Mouse (Mus musculus): Measurements from ENCODE around the gene Ppp2r1b. TPM values are rescaled to one million over a fixed set of nuclear protein-coding genes. Genes with fewer than 3 reads are reported as not detected.
"Not testable (repeated sequence)": the region's sequence is repeated elsewhere in the genome, so short reads cannot be mapped to it uniquely, and the experiment has no call there.

The Ppp2r1b gene
- total RNA-seq (2021) (10 to 100 TPM; 38.4 to 44.4 TPM), polyA plus RNA-seq (2012; rRNA removed) (6.4 and 8.2 TPM in 2 replicates)
- long read RNA-seq, transcript Ppp2r1b-202 (15 exons, 3,430 nt): major isoform, 40 of 43 reads
- long read RNA-seq, partial matches to known transcripts: 1 of 43 reads
- long read RNA-seq, other reads (novel, unspliced or antisense): 2 of 43 reads

DNA sequence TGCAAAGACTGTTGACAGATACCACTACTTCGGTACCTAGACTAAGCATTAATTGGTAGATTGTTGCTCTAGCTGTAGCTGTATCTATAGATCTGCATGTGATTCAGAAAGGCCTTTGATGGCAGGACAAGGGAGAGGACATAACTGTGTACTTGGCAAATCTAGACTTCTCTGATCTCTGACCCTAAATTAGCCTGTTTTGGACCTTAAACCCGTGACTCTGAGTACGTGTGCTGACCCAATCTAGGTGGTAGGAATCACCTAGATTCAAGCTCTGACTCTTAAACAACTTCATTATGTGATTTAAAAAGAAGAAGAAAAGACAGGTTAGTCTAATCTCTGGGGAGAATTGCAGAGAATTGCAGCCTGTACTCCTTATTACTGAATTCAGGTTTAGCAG, at the start of gene Ppp2r1b:
TSS of gene Ppp2r1b (plus strand) at position 221 of the 400 bp plus-strand sequence.
- no peak for DNase-seq

DNA sequence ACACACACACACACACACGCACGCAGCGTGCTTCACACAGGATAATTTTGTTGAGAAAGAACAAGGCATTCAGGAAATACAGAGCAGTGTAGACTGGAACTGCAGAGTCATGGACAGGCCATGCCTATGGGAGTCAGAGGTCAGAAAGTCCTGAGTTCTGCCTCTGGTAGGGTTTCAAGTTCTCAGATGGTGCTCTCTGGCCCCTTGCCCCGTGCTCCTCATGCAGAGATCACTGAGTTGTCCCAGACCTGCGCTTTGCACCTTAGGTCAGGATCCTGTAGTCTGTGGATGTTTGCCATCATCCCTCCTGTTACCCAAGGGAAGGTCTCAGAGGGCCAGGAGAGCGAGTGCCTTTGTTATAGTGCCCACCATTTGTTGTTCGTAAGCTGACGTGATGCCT, 48.3 kb upstream of the Ppp2r1b start:
- no peak for DNase-seq

DNA sequence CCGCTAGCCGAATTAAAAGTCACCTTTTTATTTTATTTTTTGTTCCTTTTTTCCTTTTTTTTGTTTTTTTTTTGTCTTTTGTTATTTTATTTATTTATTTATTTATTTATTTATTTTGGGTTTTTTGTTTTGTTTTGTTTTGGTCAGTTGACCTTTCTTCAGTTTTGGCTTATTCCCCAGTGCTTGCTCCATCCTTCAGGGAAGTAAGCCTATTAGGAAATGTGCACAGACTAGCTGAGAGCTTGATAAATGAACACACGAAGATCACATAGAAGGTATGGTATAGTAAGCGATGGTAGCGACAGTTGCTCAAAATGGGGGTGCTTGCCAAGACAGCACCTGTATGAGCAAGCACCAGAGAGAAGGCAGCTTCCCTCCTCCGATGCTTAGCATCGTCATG, 47.5 kb upstream of the Ppp2r1b start:
- DNase-seq: no peak

DNA sequence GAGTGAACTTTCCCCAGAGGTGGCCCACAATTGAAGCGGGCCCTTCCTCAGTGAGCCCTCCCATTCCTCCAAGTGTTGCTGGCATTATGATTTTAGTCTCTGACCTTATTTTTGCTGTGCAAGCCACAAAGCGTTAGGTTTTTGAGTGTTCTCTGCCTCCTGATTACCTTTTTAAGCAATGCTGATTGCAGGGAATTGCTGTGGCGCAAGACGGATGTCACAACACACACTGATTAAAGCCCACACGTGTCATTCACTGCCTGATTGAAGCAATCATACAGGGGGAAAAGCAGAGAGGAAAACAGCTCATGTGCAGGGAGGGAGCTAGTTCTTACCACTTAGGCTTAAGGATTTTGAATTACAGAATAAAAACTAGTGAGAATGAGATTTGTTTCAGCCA, 46.7 kb upstream of the Ppp2r1b start:
- peak; percentile 69 for DNase-seq

DNA sequence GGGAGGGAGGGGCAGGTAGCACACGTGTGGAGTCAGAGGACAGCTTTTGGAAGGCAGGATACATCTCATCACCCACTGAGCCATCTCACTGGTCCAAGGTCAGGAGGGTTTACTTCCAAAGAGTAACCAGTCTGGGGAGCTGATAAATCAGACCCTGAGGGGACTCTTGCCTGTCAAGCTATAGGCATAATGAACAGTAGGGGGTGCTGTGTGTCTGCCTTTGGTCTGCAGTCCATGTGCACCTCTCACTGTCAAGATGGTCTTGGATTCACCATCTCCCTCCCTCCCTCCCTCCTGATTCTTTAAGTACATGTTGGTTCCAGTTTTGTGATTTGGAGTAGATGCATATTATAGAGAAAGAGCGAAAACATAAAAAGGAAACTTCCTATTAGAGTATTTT, 44.1 kb upstream of the Ppp2r1b start:
- peak; percentile 35 for DNase-seq

DNA sequence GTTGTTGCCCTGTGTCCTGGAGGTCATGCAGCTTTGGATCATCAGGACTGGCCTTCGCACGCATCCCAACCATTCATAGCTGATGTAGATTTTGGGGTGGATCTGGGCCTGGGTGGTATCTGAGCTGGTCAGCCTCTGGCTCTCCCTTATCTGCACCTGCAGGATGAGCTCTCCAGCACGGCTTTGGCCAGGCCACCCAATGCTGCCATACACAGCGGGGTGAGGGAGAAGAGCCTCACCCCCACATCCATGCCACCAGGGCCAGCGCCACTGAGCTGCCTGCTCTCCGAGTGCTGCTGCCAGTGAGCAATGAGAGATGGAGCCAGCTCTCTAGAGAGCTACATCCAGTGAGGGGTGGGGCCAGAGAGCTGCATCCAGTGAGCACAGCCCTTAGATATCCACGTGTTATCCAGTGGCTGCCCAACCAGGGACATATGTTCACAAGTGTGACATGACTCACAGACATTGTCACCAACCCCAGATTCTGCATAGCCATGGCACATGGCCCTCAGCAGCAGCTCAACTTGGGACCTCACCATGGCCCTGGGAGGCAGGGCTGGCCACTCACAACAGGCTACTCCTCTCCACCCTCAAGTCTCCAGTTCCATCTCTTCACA, 41.9 kb upstream of the Ppp2r1b start:
- no peak for DNase-seq

DNA sequence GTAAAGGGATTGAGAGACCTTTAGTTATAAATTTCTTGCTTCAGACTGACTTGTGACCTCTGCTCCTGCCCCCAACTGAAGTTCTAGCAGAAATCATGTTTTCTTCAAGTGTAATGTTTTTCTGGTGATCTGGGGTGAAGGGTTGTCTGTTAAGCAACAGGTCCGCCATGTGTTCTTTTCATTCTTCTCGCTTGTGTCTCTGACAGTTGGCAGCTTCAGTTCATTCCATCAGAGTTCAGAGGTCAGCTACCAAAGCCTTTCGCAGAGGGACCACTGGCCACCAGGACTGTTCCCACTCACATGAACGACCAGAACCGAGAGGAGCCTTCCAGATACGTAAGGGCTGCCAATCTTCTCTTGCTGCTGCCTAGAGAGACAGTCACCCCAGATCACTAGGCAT, 36.6 kb upstream of the Ppp2r1b start:
- no peak for DNase-seq

DNA sequence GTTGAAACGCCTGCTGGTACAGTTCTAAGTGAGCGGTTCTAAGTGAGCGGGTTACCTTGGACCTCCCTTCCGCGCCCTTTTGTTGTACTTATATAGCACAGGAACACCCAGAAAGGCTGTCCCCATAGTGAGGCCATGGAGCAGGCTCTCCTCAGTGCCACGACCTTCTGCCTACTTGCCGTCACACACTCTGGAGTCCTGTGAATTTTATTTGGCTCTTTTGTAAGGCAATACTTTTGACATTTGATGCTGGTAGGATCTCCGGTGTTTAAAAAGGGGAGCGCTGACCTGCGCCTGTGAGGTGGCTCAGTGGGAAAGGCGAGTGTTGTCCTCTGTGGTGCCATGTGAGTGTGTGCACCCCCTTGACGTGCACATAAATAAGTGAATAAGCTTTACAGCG, 36.0 kb upstream of the Ppp2r1b start:
- DNase-seq: peak; percentile 25

DNA sequence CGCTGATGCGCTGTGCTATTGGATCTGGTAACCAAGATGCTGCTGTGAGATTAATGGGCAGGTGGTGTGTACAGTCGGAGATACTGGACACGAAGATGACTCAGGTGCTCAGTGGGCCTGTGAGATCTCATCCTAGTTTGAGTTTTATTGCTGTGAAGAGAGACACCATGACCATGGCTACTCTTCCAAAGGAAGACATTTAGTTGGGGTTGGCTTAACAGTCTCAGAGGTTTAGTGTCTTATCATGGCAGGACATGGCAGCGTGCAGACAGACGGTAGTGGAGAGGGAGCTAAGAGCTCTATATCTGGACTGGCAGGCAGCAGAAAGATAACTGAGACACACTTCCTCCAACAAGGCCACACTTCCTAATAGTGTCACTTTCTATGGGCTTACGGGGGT, 33.9 kb upstream of the Ppp2r1b start:
- no peak for DNase-seq

DNA sequence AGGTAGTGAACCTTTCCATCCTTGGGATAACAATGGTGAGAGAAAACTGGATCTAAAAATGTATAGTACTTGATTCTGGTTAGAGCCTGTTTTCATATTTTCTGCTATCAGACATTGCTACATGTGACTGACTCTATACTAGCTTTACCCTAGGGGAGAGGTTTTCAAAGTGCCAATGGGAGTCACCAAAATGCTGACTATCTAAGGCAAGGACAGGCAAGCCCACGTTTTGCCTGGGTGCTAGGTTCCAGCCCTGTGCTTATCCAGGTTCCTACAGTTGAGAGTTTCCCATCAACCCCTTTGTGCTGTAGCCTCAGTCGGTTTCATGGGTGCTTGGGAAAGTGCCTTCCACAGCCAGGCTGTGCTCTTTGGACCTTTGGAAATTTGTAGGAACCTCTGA, 33.4 kb upstream of the Ppp2r1b start:
- DNase-seq: no peak

DNA sequence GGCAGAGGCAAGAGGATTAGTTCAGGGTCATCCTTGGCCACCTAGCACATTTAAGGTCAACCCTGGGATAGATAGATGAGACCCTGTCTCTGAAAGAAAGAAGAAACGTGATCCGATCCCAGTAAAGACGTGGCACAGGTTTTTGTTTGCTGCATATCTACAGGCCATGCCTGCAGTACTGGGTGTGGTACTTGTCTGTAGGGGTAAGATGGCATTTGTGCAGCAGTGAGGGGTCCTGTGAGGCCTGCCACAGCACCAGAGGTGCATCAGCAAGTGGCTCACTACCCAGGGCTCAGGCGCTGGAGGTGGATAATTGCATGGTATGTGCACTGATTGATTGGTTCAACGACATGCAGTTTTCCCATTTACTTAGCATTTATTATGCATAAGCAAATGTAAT, 31.3 kb upstream of the Ppp2r1b start:
- DNase-seq: no peak

DNA sequence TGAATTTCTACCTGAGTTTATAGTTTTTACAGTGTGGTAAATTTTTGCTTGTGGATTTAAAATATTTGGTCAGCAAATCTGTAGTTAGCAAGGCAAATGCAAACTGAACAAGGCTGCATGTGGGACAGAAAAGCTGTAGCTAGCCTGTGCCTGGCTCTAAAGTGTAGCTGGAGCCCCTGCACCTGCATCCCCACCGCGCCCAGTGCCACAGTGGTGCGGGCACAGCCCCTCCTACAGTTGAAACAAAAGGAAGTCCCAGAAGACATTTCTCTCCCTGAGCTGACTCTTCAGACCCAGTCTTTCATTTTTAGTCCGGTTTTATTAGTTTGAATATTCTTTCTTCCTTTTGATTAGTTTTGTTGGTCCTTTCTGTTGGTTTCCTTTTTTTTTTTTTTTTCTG, 29.4 kb upstream of the Ppp2r1b start:
- DNase-seq: no peak

DNA sequence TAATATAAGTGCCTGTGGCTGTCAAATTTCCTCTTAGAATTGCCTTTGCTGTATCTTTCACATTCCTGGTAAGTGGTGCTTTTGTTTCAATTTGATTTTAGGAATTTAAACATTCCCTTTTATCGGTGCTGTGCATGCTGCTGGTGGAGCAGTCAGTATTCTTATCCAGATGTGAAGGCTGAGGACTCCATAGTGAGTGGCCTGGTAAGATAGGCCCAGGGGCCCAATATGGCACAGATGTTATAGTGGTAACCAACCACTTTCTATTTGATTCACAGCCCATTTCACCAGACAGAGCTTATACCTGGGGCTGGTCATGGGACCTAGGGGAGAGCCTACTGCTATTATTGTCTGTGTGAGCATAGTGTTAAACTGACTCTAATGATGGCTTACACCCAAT, 28.6 kb upstream of the Ppp2r1b start:
- no peak for DNase-seq

DNA sequence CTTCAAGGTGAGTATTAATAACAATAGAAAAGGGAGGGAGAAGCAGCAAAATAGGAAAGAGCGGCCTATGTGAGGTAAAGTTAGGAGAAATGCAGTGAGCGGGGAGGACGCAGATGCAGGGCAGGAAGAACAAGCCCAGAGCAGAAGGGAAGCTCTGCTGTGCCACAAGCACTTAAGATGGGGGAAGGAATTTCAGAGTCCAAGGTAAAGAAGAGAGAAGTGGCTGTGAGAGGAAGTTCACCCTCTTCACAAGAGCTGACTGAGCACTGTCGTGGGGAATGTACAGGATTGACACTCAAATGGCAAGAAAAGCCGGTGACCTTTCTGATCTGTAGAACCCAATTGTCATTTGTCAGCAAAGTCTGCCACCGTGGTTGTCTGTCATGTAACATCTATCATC, 27.1 kb upstream of the Ppp2r1b start:
- no peak for DNase-seq

DNA sequence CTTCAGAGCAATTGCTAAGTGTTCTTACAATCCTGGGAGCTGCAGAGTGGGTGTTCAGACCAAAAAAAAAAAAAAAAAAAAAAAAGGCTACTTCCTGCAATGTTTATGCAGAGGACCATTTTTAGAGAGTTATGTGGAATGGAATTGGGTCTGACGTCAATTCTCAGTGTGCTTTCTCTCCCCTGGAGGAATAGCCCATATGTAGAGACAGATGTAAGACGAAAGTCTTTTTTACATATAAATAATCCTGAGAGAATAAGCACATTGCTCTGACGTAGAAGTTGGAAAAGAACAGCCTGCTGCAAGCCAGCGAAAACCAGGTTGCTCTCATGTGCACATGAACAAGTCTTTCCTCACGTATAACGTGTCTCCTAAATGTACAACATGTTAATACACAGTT, 25.4 kb upstream of the Ppp2r1b start:
- DNase-seq: no peak

DNA sequence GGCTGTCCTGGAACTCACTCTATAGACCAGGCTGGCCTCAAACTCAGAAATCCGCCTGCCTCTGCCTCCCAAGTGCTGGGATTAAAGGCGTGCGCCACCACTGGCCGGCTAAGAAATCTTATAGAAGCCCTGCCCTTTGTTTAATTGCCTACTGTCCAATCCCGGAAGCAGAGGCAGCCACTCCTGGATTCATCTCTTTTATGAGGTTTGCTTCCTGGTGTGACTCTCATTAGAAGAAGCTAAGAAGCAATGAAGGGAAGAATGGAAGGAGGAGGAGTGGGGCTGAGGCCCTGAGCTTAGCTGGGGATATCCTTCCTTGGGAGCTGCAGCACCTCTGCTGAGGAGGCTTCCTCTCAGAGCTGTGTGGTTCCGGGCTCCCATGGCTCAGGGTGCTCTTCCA, 23.4 kb upstream of the Ppp2r1b start:
- DNase-seq: no peak

DNA sequence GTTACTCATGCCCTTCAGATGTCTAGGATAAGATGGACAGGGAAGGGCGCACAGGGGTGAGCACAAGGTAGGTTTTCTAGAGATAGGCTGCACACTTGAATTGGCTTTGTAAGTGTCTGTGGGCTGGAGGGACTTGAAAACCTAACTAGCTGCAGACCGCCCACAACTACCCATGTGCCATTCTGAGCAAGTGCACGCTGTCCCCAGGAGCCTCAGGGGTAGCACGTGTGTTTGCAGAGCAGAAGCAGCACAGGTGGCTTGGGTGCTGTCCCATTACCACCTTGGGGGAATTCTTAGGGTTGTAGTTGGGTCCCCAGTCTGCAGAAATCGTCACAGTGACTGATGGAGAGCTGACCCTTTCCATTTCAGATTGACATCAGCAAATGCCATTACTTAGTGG, 22.9 kb upstream of the Ppp2r1b start:
- DNase-seq: no peak

DNA sequence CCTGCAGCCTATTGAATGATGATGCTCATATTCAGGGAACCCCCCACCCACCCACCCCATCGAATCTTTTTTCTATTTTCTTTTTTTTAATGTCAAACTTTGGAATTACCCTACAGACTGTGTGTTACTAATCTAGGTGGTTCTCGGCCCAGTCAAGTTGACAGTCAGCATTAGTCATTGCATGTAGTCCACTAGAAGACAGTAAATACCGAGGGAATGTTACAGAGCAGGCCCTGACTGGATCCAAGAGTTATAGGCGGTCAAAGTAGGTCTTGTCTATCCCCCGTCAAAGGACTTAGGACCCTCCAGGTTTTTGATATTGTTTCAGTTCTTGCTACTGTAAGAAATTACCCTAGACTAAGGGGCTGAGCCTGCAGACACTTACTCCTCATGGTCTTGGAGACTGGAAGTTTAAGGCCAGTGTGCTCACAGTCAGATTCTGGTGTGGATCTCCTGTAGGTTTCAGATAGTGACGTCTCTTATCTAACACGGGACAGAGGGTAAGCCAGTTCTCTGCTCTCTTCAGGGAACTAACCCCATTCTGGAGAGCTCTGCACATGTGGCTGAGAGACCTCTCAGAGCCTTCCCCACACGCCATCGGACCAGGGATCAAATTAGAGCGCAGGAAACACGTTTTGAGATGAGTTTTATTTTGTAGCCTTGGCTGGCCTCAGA, 21.2 kb upstream of the Ppp2r1b start:
- no peak for DNase-seq

DNA sequence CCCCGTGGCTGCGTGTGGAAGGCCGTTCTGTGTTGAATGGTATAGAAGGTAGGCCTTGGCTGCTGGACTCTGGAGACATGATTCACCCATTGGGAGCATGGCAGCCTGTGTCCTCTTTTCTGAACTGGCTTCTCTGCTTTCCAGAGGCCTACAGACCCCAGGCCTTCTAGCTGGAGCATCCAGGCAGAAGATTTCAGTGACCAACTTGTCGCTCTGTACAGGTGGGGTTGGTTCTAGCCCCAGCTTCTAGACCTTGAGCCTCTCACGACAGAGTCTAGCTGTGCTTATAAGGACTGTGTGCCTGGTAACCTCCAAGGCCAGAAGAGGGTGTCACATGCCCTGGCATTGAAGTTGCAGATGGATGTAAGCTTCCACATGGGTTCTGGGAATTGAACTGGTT, 13.6 kb upstream of the Ppp2r1b start:
- DNase-seq: no peak

DNA sequence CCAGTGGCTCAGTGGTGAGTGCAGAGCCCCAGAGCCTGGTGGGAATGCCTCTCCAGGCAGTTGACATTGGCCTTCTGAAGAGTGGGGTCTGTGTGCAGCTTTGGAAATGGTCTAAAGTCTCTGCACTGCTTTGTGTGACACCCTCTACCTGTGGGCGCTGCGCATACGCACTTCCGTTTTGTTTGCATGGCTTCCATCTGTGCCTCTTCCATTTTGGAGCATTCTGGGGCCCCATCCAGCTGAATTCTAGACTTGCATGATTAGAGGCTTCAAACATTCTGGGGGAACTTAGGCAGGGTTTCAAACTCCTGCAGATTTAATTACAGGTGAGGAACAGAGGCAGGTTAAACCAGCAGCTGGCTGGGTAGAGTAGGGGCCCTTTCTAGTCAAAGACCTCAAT, 12.9 kb upstream of the Ppp2r1b start:
- DNase-seq: no peak

DNA sequence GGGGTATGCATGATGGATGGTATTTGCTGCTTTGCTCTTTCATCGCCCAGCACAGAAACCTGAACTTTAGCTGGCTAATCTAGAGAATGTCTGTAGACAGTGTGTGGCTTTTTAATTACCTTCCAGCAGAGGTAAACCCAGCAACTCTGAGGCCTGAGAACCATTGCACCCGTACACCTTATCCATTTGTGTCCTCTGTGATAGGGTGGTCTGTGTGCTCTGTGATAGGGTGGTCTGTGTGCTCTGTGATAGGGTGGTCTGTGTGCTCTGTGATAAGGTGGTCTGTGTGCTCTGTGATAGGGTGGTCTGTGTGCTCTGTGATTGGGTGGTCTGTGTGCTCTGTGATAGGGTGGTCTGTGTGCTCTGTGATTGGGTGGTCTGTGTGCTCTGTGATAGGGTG, 12.5 kb upstream of the Ppp2r1b start:
- not testable (repeated sequence) for DNase-seq

DNA sequence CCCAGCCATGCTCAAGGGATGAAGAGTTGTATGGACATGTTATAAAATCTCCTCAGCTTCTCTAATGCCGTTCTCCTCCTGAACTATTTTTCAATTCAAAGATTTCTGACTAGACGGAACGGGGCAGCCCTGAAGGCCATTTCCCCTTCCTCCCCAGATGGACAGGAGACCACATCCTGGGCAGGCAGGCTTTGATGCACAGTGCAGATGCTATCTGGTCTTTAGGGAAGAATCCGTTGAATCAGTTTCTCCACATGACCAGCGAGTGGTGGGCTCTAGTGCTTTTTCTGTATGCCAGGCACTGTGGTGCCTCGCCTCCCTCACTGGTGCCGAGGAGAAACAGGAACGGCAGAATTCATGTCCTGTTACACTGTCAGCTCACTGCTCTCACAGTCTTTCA, 11.3 kb upstream of the Ppp2r1b start:
- no peak for DNase-seq

DNA sequence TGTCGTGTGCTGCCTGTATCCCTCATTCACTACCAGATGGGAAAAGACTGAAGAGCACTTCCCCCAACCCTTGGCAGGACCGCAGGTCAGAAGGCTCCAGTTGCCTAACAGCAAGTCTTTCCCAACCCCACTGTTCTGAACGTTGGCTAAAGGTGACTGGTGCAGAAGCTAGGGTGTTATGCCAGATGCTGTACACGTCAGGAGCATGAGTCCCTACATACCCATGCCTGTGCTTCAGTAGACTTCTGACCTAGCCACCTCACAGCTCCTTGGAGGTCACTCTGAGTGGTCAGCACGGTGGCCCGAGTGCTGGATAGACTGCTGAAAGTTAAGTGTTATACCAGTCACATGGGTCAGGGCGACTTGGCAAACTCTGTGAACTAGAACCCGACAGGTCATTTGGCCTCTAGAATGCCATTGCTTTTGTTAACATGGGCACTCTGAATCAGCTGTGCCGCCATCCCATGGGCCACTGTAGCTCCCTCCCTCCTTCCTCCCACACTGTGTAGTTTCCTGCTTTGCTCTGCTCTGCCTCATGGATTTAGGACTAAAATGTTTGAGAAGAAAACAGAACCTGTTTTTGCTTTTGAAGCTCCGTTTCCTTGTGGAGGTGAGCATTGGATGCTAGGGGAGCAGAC, 9.9 kb upstream of the Ppp2r1b start:
- DNase-seq: peak; percentile 66

DNA sequence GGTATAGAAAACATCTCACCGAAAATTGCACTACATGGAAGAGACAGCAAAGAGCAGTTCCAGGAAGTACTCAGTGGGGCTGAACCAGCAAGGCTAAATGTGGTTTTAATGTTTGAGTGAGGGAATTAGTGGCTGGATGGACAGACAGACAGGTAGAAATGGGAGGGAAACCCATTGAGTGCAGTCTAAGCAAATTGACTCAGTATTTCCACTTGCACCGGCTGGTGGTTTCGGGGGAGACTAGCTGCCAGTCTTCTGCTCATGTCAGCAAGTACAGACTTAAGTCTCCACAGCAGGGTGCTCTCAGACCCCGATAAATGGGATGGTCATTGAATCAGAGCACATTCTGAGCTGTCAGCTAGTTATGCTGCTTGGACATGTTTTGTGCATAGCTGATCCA, 9.0 kb upstream of the Ppp2r1b start:
- DNase-seq: no peak
